Mouse (Mus musculus): ENCODE data around the gene Usb1. TPM values are rescaled to one million over a fixed set of nuclear protein-coding genes. Genes with fewer than 3 reads are reported as not detected.

The Usb1 gene
- polyA plus RNA-seq, 1 experiment: 35.2 TPM

GRCm38 (mm10) chr8:95352151-95352870 is 20.2 kb downstream of the Usb1 start, which contains the start of gene Mmp15:
Mmp15 (plus strand) TSS chr8:95352268.
- Histone ChIP-seq H3K4me1 (ENCODE audit: control insufficient read depth, insufficient read depth, low read length) (peaks cover 16% of the 10 kb centered on the region), H3K27ac (ENCODE audit: insufficient read depth, low read depth, low read length) (no peak within 1 kb of the TSS), H3K4me3 (ENCODE audit: insufficient read depth, low read length) (peak within 1 kb of the TSS; percentile 52)
- TF ChIP-seq CTCF (IDR thresholded peaks at IDR 0.05; ENCODE audit: low read depth, low read length): no peak
- no peak for TF ChIP-seq POLR2A (IDR thresholded peaks at IDR 0.05; ENCODE audit: borderline replicate concordance, low read depth, low read length)

- no peak overlapping the region for H3K27ac ChIP-seq (ENCODE audit: insufficient read depth, low read depth, low read length)
- peaks cover 13% of the 10 kb centered on the region for H3K4me1 ChIP-seq (ENCODE audit: control insufficient read depth, insufficient read depth, low read length)
- H3K4me3 ChIP-seq (ENCODE audit: insufficient read depth, low read length): peak overlapping the region; percentile 52
- no peak for TF ChIP-seq POLR2A (IDR thresholded peaks at IDR 0.05; ENCODE audit: borderline replicate concordance, low read depth, low read length)
- no peak for TF ChIP-seq CTCF (IDR thresholded peaks at IDR 0.05; ENCODE audit: low read depth, low read length)
Observed at GRCm38 (mm10) chr8:95352871-95353866, 21.1 kb downstream of the Usb1 start.

GRCm38 (mm10) chr8:95354606-95355005 is 22.5 kb downstream of the Usb1 start:
- no peak overlapping the region for H3K27ac ChIP-seq (ENCODE audit: insufficient read depth, low read depth, low read length)
- TF ChIP-seq CTCF (IDR thresholded peaks at IDR 0.05; ENCODE audit: low read depth, low read length) (no peak), POLR2A (IDR thresholded peaks at IDR 0.05; ENCODE audit: borderline replicate concordance, low read depth, low read length) (no peak)

GRCm38 (mm10) chr8:95358550-95359411 is 26.7 kb downstream of the Usb1 start:
- Histone ChIP-seq H3K27ac (ENCODE audit: insufficient read depth, low read depth, low read length) (no peak overlapping the region), H3K4me3 (ENCODE audit: insufficient read depth, low read length) (no peak overlapping the region), H3K4me1 (ENCODE audit: control insufficient read depth, insufficient read depth, low read length) (no peaks in the 10 kb centered on the region)
- TF ChIP-seq POLR2A (IDR thresholded peaks at IDR 0.05; ENCODE audit: borderline replicate concordance, low read depth, low read length) (no peak), CTCF (IDR thresholded peaks at IDR 0.05; ENCODE audit: low read depth, low read length) (no peak)

More at GRCm38 (mm10) chr8:95354606-95355005, 22.5 kb downstream of the Usb1 start:
- peaks cover 2% of the 10 kb centered on the region for H3K4me1 ChIP-seq (ENCODE audit: control insufficient read depth, insufficient read depth, low read length)
- no peak overlapping the region for H3K4me3 ChIP-seq (ENCODE audit: insufficient read depth, low read length)

- H3K4me1 ChIP-seq (ENCODE audit: control insufficient read depth, insufficient read depth, low read length): no peaks in the 10 kb centered on the region
- TF ChIP-seq CTCF (IDR thresholded peaks at IDR 0.05; ENCODE audit: low read depth, low read length) (no peak), POLR2A (IDR thresholded peaks at IDR 0.05; ENCODE audit: borderline replicate concordance, low read depth, low read length) (no peak)
- no peak overlapping the region for H3K27ac ChIP-seq (ENCODE audit: insufficient read depth, low read depth, low read length)
- no peak overlapping the region for H3K4me3 ChIP-seq (ENCODE audit: insufficient read depth, low read length)
Observed at GRCm38 (mm10) chr8:95360181-95361015, 28.3 kb downstream of the Usb1 start.

- Histone ChIP-seq H3K4me3 (ENCODE audit: insufficient read depth, low read length) (no peak overlapping the region), H3K27ac (ENCODE audit: insufficient read depth, low read depth, low read length) (no peak overlapping the region), H3K4me1 (ENCODE audit: control insufficient read depth, insufficient read depth, low read length) (no peaks in the 10 kb centered on the region)
- no peak for TF ChIP-seq POLR2A (IDR thresholded peaks at IDR 0.05; ENCODE audit: borderline replicate concordance, low read depth, low read length)
- no peak for TF ChIP-seq CTCF (IDR thresholded peaks at IDR 0.05; ENCODE audit: low read depth, low read length)
Observed at GRCm38 (mm10) chr8:95361016-95361341, 28.9 kb downstream of the Usb1 start.

- no peak overlapping the region for H3K4me3 ChIP-seq (ENCODE audit: insufficient read depth, low read length)
- TF ChIP-seq CTCF (IDR thresholded peaks at IDR 0.05; ENCODE audit: low read depth, low read length) (no peak), POLR2A (IDR thresholded peaks at IDR 0.05; ENCODE audit: borderline replicate concordance, low read depth, low read length) (no peak)
- no peak overlapping the region for H3K27ac ChIP-seq (ENCODE audit: insufficient read depth, low read depth, low read length)
- H3K4me1 ChIP-seq (ENCODE audit: control insufficient read depth, insufficient read depth, low read length): no peaks in the 10 kb centered on the region
Observed at GRCm38 (mm10) chr8:95362272-95362671, 30.2 kb downstream of the Usb1 start.

- no peak overlapping the region for H3K27ac ChIP-seq (ENCODE audit: insufficient read depth, low read depth, low read length)
- no peak overlapping the region for H3K4me3 ChIP-seq (ENCODE audit: insufficient read depth, low read length)
- no peak for TF ChIP-seq CTCF (IDR thresholded peaks at IDR 0.05; ENCODE audit: low read depth, low read length)
- no peak for TF ChIP-seq POLR2A (IDR thresholded peaks at IDR 0.05; ENCODE audit: borderline replicate concordance, low read depth, low read length)
- no peaks in the 10 kb centered on the region for H3K4me1 ChIP-seq (ENCODE audit: control insufficient read depth, insufficient read depth, low read length)
Observed at GRCm38 (mm10) chr8:95363849-95364248, 31.8 kb downstream of the Usb1 start.

Data from bone marrow macrophage, adult 2 months (primary cell).